Mouse (Mus musculus): Measurements from ENCODE around the gene Frmd4a. TPM values are rescaled to one million over a fixed set of nuclear protein-coding genes. Genes with fewer than 3 reads are reported as not detected.
A peak's percentile ranks its signal among the peaks of the same experiment; 100 is the strongest.

The Frmd4a gene
- polyA plus RNA-seq, 1 experiment from 2014 or later, result 28.8 TPM

GRCm38 (mm10) chr2:4452590-4453400, 435.3 kb downstream of the Frmd4a start:
- no peak for ATAC-seq (replicated peaks; ENCODE audit: insufficient number of reproducible peaks, low FRiP score, low TSS enrichment)
- Histone ChIP-seq H3K27ac (ENCODE audit: low read depth, low read length) (no peak overlapping the region), H3K36me3 (ENCODE audit: control insufficient read depth, insufficient read depth, low read length) (no peaks in the 10 kb centered on the region), H3K9me3 (replicated peaks; ENCODE audit: control insufficient read depth, low read length) (no peaks in the 10 kb centered on the region), H3K27me3 (ENCODE audit: control insufficient read depth, insufficient read depth, low read length) (no peaks in the 10 kb centered on the region), H3K9ac (ENCODE audit: low read depth, low read length) (no peak overlapping the region), H3K4me3 (ENCODE audit: low read depth, low read length) (no peak overlapping the region), H3K4me1 (ENCODE audit: control insufficient read depth, insufficient read depth, low read length) (peaks cover 41% of the 10 kb centered on the region), H3K4me2 (no peak overlapping the region)
- WGBS (ENCODE audit: insufficient replicate concordance), result 65% methylated on average over 12 of the region's 12 CpGs

- Histone ChIP-seq H3K27ac (ENCODE audit: low read depth, low read length) (no peak overlapping the region), H3K36me3 (ENCODE audit: control insufficient read depth, insufficient read depth, low read length) (no peaks in the 10 kb centered on the region), H3K9me3 (replicated peaks; ENCODE audit: control insufficient read depth, low read length) (no peaks in the 10 kb centered on the region), H3K4me2 (no peak overlapping the region), H3K4me1 (ENCODE audit: control insufficient read depth, insufficient read depth, low read length) (peaks cover 19% of the 10 kb centered on the region), H3K4me3 (ENCODE audit: low read depth, low read length) (no peak overlapping the region), H3K27me3 (ENCODE audit: control insufficient read depth, insufficient read depth, low read length) (no peaks in the 10 kb centered on the region), H3K9ac (ENCODE audit: low read depth, low read length) (no peak overlapping the region)
- WGBS (ENCODE audit: insufficient replicate concordance), result 29% methylated on average over 11 of the region's 11 CpGs
- no peak for ATAC-seq (replicated peaks; ENCODE audit: insufficient number of reproducible peaks, low FRiP score, low TSS enrichment)
Measured at GRCm38 (mm10) chr2:4455097-4456025, 437.8 kb downstream of the Frmd4a start.

DNA sequence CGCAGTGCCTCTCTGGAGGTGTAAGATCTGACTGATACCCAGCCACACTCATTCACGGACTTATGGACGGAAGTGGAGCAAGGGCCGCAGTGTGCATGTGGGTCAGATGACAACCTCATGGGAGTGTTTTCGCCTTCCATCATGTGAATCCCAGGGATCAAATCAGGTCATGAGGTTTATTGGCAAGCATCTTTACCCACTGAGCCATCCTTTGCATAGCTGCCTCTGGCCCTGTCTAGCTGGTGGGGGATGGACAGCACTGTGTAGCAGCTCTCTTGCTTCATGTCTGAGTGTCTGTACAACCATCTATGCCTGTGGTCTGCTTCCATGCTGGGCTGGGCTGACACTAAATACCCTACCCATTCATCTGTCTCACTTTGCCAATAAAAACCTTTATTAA, 443.4 kb downstream of the Frmd4a start:
- no peaks in the 10 kb centered on the region for H3K27me3 ChIP-seq (ENCODE audit: control insufficient read depth, insufficient read depth, low read length)
- no peak overlapping the region for H3K27ac ChIP-seq (ENCODE audit: low read depth, low read length)
- H3K9me3 ChIP-seq (replicated peaks; ENCODE audit: control insufficient read depth, low read length), result no peaks in the 10 kb centered on the region
- peaks cover 14% of the 10 kb centered on the region for H3K4me1 ChIP-seq (ENCODE audit: control insufficient read depth, insufficient read depth, low read length)
- no peak overlapping the region for H3K4me2 ChIP-seq
- H3K9ac ChIP-seq (ENCODE audit: low read depth, low read length), result no peak overlapping the region
- H3K4me3 ChIP-seq (ENCODE audit: low read depth, low read length), result no peak overlapping the region
- ATAC-seq (replicated peaks; ENCODE audit: insufficient number of reproducible peaks, low FRiP score, low TSS enrichment), result no peak
- WGBS (ENCODE audit: insufficient replicate concordance), result 73% methylated on average over 5 of the region's 5 CpGs
- no peaks in the 10 kb centered on the region for H3K36me3 ChIP-seq (ENCODE audit: control insufficient read depth, insufficient read depth, low read length)

DNA sequence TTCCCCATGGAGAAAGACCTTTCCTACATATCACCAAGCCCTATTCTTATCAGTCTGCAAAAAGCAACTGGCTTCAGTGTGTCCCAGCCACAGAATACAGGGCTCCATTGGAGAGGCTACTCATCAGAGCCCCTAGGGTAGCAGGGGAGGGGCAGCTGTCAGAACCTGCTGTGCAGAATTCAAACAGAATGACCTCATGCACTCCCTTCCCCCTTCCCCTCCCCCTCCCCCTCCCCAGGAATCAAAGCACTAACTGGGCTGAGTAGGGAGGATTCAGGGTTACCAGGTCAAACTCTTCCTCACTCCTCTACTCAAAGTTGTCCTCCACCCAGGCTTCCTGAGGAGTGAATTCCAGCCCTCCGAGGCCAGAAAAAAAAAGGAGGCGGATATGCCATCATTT, 444.0 kb downstream of the Frmd4a start:
- H3K27me3 ChIP-seq (ENCODE audit: control insufficient read depth, insufficient read depth, low read length), result no peaks in the 10 kb centered on the region
- peaks cover 14% of the 10 kb centered on the region for H3K4me1 ChIP-seq (ENCODE audit: control insufficient read depth, insufficient read depth, low read length)
- H3K4me2 ChIP-seq, result no peak overlapping the region
- 9% methylated on average over 2 of the region's 2 CpGs for WGBS (ENCODE audit: insufficient replicate concordance)
- H3K4me3 ChIP-seq (ENCODE audit: low read depth, low read length), result no peak overlapping the region
- peak; percentile 64; the same call in 1 of the 2 replicates for ATAC-seq (replicated peaks; ENCODE audit: insufficient number of reproducible peaks, low FRiP score, low TSS enrichment)
- H3K27ac ChIP-seq (ENCODE audit: low read depth, low read length), result no peak overlapping the region; the same call in 1 of the 2 replicates
- H3K9me3 ChIP-seq (replicated peaks; ENCODE audit: control insufficient read depth, low read length), result no peaks in the 10 kb centered on the region
- no peak overlapping the region for H3K9ac ChIP-seq (ENCODE audit: low read depth, low read length)
- H3K36me3 ChIP-seq (ENCODE audit: control insufficient read depth, insufficient read depth, low read length), result no peaks in the 10 kb centered on the region

- Histone ChIP-seq H3K4me1 (ENCODE audit: control insufficient read depth, insufficient read depth, low read length) (peaks cover 14% of the 10 kb centered on the region), H3K27me3 (ENCODE audit: control insufficient read depth, insufficient read depth, low read length) (no peaks in the 10 kb centered on the region), H3K27ac (ENCODE audit: low read depth, low read length) (no peak overlapping the region), H3K9me3 (replicated peaks; ENCODE audit: control insufficient read depth, low read length) (no peaks in the 10 kb centered on the region), H3K9ac (ENCODE audit: low read depth, low read length) (no peak overlapping the region), H3K4me3 (ENCODE audit: low read depth, low read length) (no peak overlapping the region), H3K4me2 (peak overlapping the region; percentile 43; the same call in 1 of the 2 replicates), H3K36me3 (ENCODE audit: control insufficient read depth, insufficient read depth, low read length) (no peaks in the 10 kb centered on the region)
- 35% methylated on average over 11 of the region's 11 CpGs for WGBS (ENCODE audit: insufficient replicate concordance)
- ATAC-seq (replicated peaks; ENCODE audit: insufficient number of reproducible peaks, low FRiP score, low TSS enrichment), result no peak
Measured at GRCm38 (mm10) chr2:4462480-4462879, 445.0 kb downstream of the Frmd4a start.

GRCm38 (mm10) chr2:4466084-4466483, 448.6 kb downstream of the Frmd4a start:
- no peak overlapping the region for H3K4me3 ChIP-seq (ENCODE audit: low read depth, low read length)
- H3K9me3 ChIP-seq (replicated peaks; ENCODE audit: control insufficient read depth, low read length), result peaks cover 7% of the 10 kb centered on the region
- peaks cover 9% of the 10 kb centered on the region for H3K4me1 ChIP-seq (ENCODE audit: control insufficient read depth, insufficient read depth, low read length)
- H3K4me2 ChIP-seq, result no peak overlapping the region
- 43% methylated on average over 3 of the region's 3 CpGs for WGBS (ENCODE audit: insufficient replicate concordance)
- H3K27ac ChIP-seq (ENCODE audit: low read depth, low read length), result no peak overlapping the region
- no peaks in the 10 kb centered on the region for H3K27me3 ChIP-seq (ENCODE audit: control insufficient read depth, insufficient read depth, low read length)
- ATAC-seq (replicated peaks; ENCODE audit: insufficient number of reproducible peaks, low FRiP score, low TSS enrichment), result no peak
- H3K9ac ChIP-seq (ENCODE audit: low read depth, low read length), result no peak overlapping the region
- no peaks in the 10 kb centered on the region for H3K36me3 ChIP-seq (ENCODE audit: control insufficient read depth, insufficient read depth, low read length)

GRCm38 (mm10) chr2:4467314-4467713, 449.8 kb downstream of the Frmd4a start:
- 72% methylated on average over 7 of the region's 7 CpGs for WGBS (ENCODE audit: insufficient replicate concordance)
- Histone ChIP-seq H3K27me3 (ENCODE audit: control insufficient read depth, insufficient read depth, low read length) (no peaks in the 10 kb centered on the region), H3K9ac (ENCODE audit: low read depth, low read length) (no peak overlapping the region), H3K4me2 (no peak overlapping the region), H3K36me3 (ENCODE audit: control insufficient read depth, insufficient read depth, low read length) (no peaks in the 10 kb centered on the region), H3K27ac (ENCODE audit: low read depth, low read length) (no peak overlapping the region), H3K4me3 (ENCODE audit: low read depth, low read length) (no peak overlapping the region), H3K4me1 (ENCODE audit: control insufficient read depth, insufficient read depth, low read length) (no peaks in the 10 kb centered on the region; the same call in 1 of the 2 replicates), H3K9me3 (replicated peaks; ENCODE audit: control insufficient read depth, low read length) (peaks cover 7% of the 10 kb centered on the region)
- no peak for ATAC-seq (replicated peaks; ENCODE audit: insufficient number of reproducible peaks, low FRiP score, low TSS enrichment)

GRCm38 (mm10) chr2:4472760-4473480, 455.4 kb downstream of the Frmd4a start:
- no peak for ATAC-seq (replicated peaks; ENCODE audit: insufficient number of reproducible peaks, low FRiP score, low TSS enrichment)
- Histone ChIP-seq H3K9ac (ENCODE audit: low read depth, low read length) (no peak overlapping the region), H3K27ac (ENCODE audit: low read depth, low read length) (no peak overlapping the region), H3K4me2 (no peak overlapping the region), H3K36me3 (ENCODE audit: control insufficient read depth, insufficient read depth, low read length) (no peaks in the 10 kb centered on the region), H3K9me3 (replicated peaks; ENCODE audit: control insufficient read depth, low read length) (peaks cover 7% of the 10 kb centered on the region), H3K4me3 (ENCODE audit: low read depth, low read length) (no peak overlapping the region), H3K4me1 (ENCODE audit: control insufficient read depth, insufficient read depth, low read length) (peaks cover 13% of the 10 kb centered on the region), H3K27me3 (ENCODE audit: control insufficient read depth, insufficient read depth, low read length) (no peaks in the 10 kb centered on the region)
- 65% methylated on average over 7 of the region's 7 CpGs for WGBS (ENCODE audit: insufficient replicate concordance)
